Mouse (Mus musculus): ENCODE measurements around the gene Gfap. TPM values are rescaled to one million over a fixed set of nuclear protein-coding genes. Genes with fewer than 3 reads are reported as not detected.

Gfap gene
- polyA plus RNA-seq, 1 experiment from 2014 or later: 0.11 TPM

DNA sequence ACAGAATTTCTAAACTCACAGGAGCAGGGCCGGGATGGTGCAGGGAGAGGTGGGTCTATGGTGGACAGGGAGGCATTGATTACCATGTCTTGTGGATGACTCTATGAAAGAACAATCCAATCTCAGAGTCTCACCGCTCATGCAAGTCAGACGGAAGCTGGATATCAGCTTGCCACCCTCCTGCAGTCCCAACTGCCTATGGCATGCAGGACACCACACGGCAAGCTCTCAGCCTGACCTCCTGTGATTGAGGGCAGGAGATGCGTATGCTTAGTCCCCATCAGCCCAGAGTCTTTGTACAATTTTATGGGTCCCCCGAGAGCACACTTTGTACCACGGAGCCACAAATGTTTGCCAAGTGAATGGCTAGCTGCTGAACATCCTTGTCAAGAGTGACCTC, 2.9 kb upstream of the Gfap start:
- Histone ChIP-seq H3K36me3 (ENCODE audit: control insufficient read depth, insufficient read depth, low read length) (peaks cover 27% of the 10 kb centered on the region), H3K4me3 (ENCODE audit: low read depth, low read length) (no peak overlapping the region), H3K9me3 (ENCODE audit: control insufficient read depth, low read length) (no peaks in the 10 kb centered on the region), H3K9ac (ENCODE audit: low read length) (no peak overlapping the region), H3K4me1 (ENCODE audit: control insufficient read depth, insufficient read depth, low read length) (no peaks in the 10 kb centered on the region; the same call in 1 of the 2 replicates), H3K27me3 (ENCODE audit: control insufficient read depth, insufficient read depth, low read length) (no peaks in the 10 kb centered on the region), H3K4me2 (no peak overlapping the region), H3K27ac (ENCODE audit: low read depth, low read length) (no peak overlapping the region)
- no peak for DNase-seq (ENCODE audit: low spot score, missing footprints)
- 81% methylated on average over 7 of the region's 7 CpGs for WGBS
- no peak for ATAC-seq (ENCODE audit: low FRiP score)

DNA sequence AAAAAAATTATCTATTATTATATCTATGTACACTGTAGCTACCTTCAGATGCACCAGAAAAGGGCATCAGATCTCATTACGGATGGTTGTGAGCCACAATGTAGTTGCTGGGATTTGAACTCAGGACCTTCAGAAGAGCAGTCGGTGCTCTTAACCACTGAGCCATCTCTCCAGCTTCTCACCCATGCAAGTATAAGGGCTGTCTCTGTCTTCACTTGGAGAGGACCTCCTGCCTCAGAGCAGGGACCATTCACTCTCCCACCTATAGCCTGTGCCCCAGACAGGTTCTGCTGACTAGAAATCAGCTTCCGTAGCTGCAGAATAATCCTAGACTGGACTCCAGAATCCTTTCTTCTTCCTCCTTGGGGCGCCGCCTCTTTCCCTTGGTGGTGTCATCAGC, 1.4 kb upstream of the Gfap start:
- H3K27ac ChIP-seq (ENCODE audit: low read depth, low read length): no peak overlapping the region
- ATAC-seq (ENCODE audit: low FRiP score): no peak
- no peak for DNase-seq (ENCODE audit: low spot score, missing footprints)

DNA sequence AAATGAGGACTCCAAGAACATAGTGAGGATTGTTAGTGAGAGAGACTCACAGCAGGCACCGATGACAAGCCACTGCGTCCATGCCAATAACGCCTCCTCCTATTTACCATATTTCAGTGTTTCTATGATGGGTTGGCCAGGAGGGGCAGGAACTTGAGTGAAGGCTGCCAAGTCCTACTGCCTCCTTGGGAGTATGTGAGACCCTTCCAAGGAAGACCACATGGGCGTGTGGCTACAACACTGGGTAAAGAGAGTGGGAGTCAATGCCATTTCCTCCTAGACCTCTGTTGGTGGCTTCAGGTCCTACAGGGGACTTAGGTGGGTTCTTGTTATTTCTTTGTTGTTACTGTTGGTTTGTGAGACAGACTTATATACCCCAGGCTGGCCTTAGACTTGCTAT, 487 bp upstream of the Gfap start:
- no peak overlapping the region for H3K4me2 ChIP-seq
- DNase-seq (ENCODE audit: low spot score, missing footprints) (no peak), ATAC-seq (ENCODE audit: low FRiP score) (no peak)
- no peak overlapping the region for H3K4me3 ChIP-seq (ENCODE audit: low read depth, low read length)
- no peaks in the 10 kb centered on the region; the same call in 1 of the 2 replicates for H3K4me1 ChIP-seq (ENCODE audit: control insufficient read depth, insufficient read depth, low read length)
- 68% methylated on average over 4 of the region's 4 CpGs for WGBS
- H3K9me3 ChIP-seq (ENCODE audit: control insufficient read depth, low read length): no peaks in the 10 kb centered on the region
- no peaks in the 10 kb centered on the region for H3K27me3 ChIP-seq (ENCODE audit: control insufficient read depth, insufficient read depth, low read length)
- no peak overlapping the region for H3K9ac ChIP-seq (ENCODE audit: low read length)
- no peak overlapping the region for H3K27ac ChIP-seq (ENCODE audit: low read depth, low read length)
- H3K36me3 ChIP-seq (ENCODE audit: control insufficient read depth, insufficient read depth, low read length): peaks cover 5% of the 10 kb centered on the region; the same call in 1 of the 2 replicates

More for the DNA sequence above, 1.4 kb upstream of the Gfap start:
- Histone ChIP-seq H3K9ac (ENCODE audit: low read length) (no peak overlapping the region), H3K9me3 (ENCODE audit: control insufficient read depth, low read length) (no peaks in the 10 kb centered on the region), H3K4me2 (no peak overlapping the region), H3K4me1 (ENCODE audit: control insufficient read depth, insufficient read depth, low read length) (no peaks in the 10 kb centered on the region; the same call in 1 of the 2 replicates), H3K36me3 (ENCODE audit: control insufficient read depth, insufficient read depth, low read length) (peaks cover 13% of the 10 kb centered on the region), H3K4me3 (ENCODE audit: low read depth, low read length) (no peak overlapping the region), H3K27me3 (ENCODE audit: control insufficient read depth, insufficient read depth, low read length) (no peaks in the 10 kb centered on the region)
- 78% methylated on average over 5 of the region's 5 CpGs for WGBS

DNA sequence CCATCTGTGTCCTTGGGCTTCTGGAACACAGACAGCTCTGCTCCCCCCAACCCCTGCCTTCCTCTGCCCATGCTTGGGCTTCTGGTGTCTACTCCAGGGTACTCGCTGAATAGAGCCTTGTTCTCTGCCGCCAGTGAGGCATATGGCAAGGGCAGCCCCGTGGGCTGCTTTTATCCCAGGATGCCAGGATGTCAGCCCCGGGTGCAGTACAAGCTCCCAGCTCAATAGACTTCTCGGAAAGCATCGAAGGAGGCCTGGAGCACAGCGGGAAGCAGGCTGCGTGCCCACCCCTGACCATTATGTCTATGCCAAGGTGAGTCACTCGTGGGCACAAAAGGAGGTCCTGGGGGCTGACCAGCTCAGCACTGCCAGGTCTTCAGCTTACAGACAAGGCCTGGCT, 2.3 kb downstream of the Gfap start:
- peaks cover 13% of the 10 kb centered on the region for H3K27me3 ChIP-seq (ENCODE audit: control insufficient read depth, insufficient read depth, low read length)
- H3K4me1 ChIP-seq (ENCODE audit: control insufficient read depth, insufficient read depth, low read length): no peaks in the 10 kb centered on the region; the same call in 1 of the 2 replicates
- no peaks in the 10 kb centered on the region for H3K36me3 ChIP-seq (ENCODE audit: control insufficient read depth, insufficient read depth, low read length)
- no peaks in the 10 kb centered on the region for H3K9me3 ChIP-seq (ENCODE audit: control insufficient read depth, low read length)
- no peak overlapping the region for H3K9ac ChIP-seq (ENCODE audit: low read length)
- H3K4me2 ChIP-seq: no peak overlapping the region
- 82% methylated on average over 9 of the region's 9 CpGs for WGBS
- no peak overlapping the region for H3K4me3 ChIP-seq (ENCODE audit: low read depth, low read length)
- DNase-seq (ENCODE audit: low spot score, missing footprints) (no peak), ATAC-seq (ENCODE audit: low FRiP score) (no peak)
- H3K27ac ChIP-seq (ENCODE audit: low read depth, low read length): no peak overlapping the region

DNA sequence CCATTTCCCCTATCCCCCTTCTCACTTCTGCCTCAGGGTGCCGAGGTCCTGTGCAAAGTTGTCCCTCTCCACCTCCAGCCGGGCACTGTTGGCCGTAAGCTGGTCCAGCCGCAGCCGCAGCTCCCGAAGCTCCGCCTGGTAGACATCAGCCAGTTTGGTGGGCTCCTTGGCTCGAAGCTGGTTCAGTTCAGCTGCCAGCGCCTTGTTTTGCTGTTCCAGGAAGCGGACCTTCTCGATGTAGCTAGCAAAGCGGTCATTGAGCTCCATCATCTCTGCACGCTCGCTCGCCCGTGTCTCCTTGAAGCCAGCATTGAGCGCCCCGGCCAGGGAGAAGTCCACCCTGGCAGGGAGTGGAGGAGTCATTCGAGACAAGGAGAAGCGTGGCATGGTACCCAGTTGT, 4.1 kb downstream of the Gfap start:
- no peak overlapping the region for H3K27ac ChIP-seq (ENCODE audit: low read depth, low read length)
- DNase-seq (ENCODE audit: low spot score, missing footprints) (no peak), ATAC-seq (ENCODE audit: low FRiP score) (no peak)
- H3K9me3 ChIP-seq (ENCODE audit: control insufficient read depth, low read length): no peaks in the 10 kb centered on the region
- no peak overlapping the region for H3K4me2 ChIP-seq
- no peak overlapping the region for H3K4me3 ChIP-seq (ENCODE audit: low read depth, low read length)
- peaks cover 22% of the 10 kb centered on the region for H3K27me3 ChIP-seq (ENCODE audit: control insufficient read depth, insufficient read depth, low read length)
- WGBS: 79% methylated on average over 20 of the region's 20 CpGs
- H3K9ac ChIP-seq (ENCODE audit: low read length): no peak overlapping the region
- H3K4me1 ChIP-seq (ENCODE audit: control insufficient read depth, insufficient read depth, low read length): peaks cover 3% of the 10 kb centered on the region; the same call in 1 of the 2 replicates
- no peaks in the 10 kb centered on the region for H3K36me3 ChIP-seq (ENCODE audit: control insufficient read depth, insufficient read depth, low read length)

DNA sequence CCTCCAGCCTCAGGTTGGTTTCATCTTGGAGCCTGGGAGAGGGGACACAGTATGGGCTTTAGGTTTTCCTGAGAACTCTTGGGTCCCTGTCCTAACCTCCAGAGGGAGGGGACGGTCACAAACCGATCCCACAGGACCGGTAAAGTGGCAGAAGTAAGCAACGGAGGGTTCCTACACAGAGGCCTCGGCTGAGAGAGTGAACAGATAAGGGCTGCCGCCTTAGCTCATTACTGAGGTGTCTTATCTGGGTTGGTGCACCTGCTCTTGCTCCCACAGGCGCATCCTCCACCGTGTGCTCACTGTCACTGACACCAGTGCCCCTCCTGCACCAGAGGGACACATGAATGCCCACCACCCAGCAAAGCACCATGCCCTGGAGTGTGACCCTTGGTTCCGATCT, 4.9 kb downstream of the Gfap start:
- ATAC-seq (ENCODE audit: low FRiP score) (no peak), DNase-seq (ENCODE audit: low spot score, missing footprints) (no peak)
- H3K4me2 ChIP-seq: no peak overlapping the region
- no peaks in the 10 kb centered on the region for H3K36me3 ChIP-seq (ENCODE audit: control insufficient read depth, insufficient read depth, low read length)
- no peak overlapping the region for H3K9ac ChIP-seq (ENCODE audit: low read length)
- H3K27ac ChIP-seq (ENCODE audit: low read depth, low read length): no peak overlapping the region
- no peak overlapping the region for H3K4me3 ChIP-seq (ENCODE audit: low read depth, low read length)
- WGBS: 72% methylated on average over 9 of the region's 9 CpGs
- peaks cover 22% of the 10 kb centered on the region for H3K27me3 ChIP-seq (ENCODE audit: control insufficient read depth, insufficient read depth, low read length)
- H3K4me1 ChIP-seq (ENCODE audit: control insufficient read depth, insufficient read depth, low read length): peaks cover 3% of the 10 kb centered on the region; the same call in 1 of the 2 replicates
- no peaks in the 10 kb centered on the region for H3K9me3 ChIP-seq (ENCODE audit: control insufficient read depth, low read length)

DNA sequence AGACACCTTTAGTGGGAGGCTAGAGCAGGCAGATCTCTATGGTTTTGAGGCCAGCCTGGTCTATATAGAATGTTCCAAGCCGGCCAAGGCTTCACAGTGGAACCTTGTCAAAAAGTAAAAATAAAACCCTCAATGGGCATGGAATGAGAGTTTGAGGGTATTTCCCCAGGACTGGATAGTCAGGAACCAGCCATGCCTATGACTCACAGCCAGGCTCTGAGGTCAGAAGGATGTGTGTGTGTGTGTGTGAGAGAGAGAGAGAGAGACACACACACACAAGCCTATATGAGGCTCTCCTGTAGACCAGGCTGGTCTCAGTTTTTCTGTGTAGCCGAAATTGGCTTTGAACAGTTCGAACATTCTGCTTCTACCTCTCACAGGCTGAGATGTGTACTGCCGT, 6.0 kb downstream of the Gfap start:
- WGBS: 87% methylated on average over 4 of the region's 4 CpGs
- H3K4me3 ChIP-seq (ENCODE audit: low read depth, low read length): no peak overlapping the region
- DNase-seq (ENCODE audit: low spot score, missing footprints) (no peak), ATAC-seq (ENCODE audit: low FRiP score) (no peak)
- no peak overlapping the region for H3K4me2 ChIP-seq
- no peak overlapping the region for H3K9ac ChIP-seq (ENCODE audit: low read length)
- H3K27me3 ChIP-seq (ENCODE audit: control insufficient read depth, insufficient read depth, low read length): peaks cover 22% of the 10 kb centered on the region
- H3K36me3 ChIP-seq (ENCODE audit: control insufficient read depth, insufficient read depth, low read length): no peaks in the 10 kb centered on the region
- H3K27ac ChIP-seq (ENCODE audit: low read depth, low read length): no peak overlapping the region
- peaks cover 3% of the 10 kb centered on the region; the same call in 1 of the 2 replicates for H3K4me1 ChIP-seq (ENCODE audit: control insufficient read depth, insufficient read depth, low read length)
- no peaks in the 10 kb centered on the region for H3K9me3 ChIP-seq (ENCODE audit: control insufficient read depth, low read length)

DNA sequence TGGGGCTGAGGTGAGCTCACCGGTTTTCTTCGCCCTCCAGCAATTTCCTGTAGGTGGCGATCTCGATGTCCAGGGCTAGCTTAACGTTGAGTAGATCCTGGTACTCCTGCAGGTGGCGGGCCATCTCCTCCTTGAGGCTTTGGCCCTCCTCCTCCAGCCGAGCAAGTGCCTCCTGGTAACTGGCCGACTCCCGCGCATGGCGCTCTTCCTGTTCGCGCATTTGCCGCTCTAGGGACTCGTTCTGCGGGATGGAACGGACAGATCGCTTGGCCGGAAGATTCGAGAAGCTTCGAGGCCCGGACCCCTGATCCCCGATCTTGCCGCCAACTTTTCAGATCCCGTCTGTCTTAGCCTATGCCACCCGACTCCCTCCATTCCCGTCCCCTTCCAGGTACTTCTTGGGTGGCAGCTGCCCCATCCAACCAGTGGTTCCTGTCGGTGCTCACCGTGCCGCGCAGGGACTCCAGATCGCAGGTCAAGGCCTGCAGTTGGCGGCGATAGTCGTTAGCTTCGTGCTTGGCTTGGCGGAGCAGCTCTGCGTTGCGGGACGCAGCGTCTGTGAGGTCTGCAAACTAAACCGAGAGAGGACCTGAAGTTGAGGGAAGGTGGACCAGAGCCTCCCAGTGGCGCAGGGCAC, 7.6 kb downstream of the Gfap start:
- Histone ChIP-seq H3K4me3 (ENCODE audit: low read depth, low read length) (peak overlapping the region; percentile 19; the same call in 1 of the 2 replicates), H3K9me3 (ENCODE audit: control insufficient read depth, low read length) (no peaks in the 10 kb centered on the region), H3K4me2 (peak overlapping the region; percentile 44), H3K27me3 (ENCODE audit: control insufficient read depth, insufficient read depth, low read length) (peaks cover 22% of the 10 kb centered on the region), H3K9ac (ENCODE audit: low read length) (peak overlapping the region; percentile 40), H3K4me1 (ENCODE audit: control insufficient read depth, insufficient read depth, low read length) (peaks cover 3% of the 10 kb centered on the region; the same call in 1 of the 2 replicates), H3K36me3 (ENCODE audit: control insufficient read depth, insufficient read depth, low read length) (no peaks in the 10 kb centered on the region), H3K27ac (ENCODE audit: low read depth, low read length) (no peak overlapping the region)
- peak; percentile 92 for DNase-seq (ENCODE audit: low spot score, missing footprints)
- WGBS: 3% methylated on average over 43 of the region's 43 CpGs
- ATAC-seq (ENCODE audit: low FRiP score): no peak

DNA sequence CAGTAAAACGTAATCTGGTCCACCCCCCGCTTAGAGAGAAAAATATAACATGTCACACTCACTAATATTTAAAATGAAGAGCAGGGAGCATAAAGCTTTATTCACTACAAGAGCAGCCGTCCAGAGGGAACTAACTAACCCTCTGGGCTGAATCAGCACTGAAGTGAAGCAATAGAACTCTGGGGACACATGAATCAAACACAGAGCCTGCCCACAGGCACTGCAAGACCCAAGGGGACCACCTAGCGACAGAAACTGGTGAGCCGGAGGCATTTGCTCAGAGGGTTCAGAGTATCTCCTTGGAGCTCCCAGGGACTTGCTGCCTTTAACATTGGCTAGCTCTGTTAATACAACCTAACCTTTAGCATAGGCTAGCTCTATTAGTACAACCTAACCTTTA, 10.6 kb downstream of the Gfap start:
- DNase-seq (ENCODE audit: low spot score, missing footprints) (peak; percentile 21), ATAC-seq (ENCODE audit: low FRiP score) (no peak)
- 75% methylated on average over 5 of the region's 5 CpGs for WGBS
- no peaks in the 10 kb centered on the region for H3K36me3 ChIP-seq (ENCODE audit: control insufficient read depth, insufficient read depth, low read length)
- H3K9me3 ChIP-seq (ENCODE audit: control insufficient read depth, low read length): no peaks in the 10 kb centered on the region
- H3K4me2 ChIP-seq: no peak overlapping the region
- no peak overlapping the region for H3K4me3 ChIP-seq (ENCODE audit: low read depth, low read length)
- no peak overlapping the region for H3K9ac ChIP-seq (ENCODE audit: low read length)
- peaks cover 3% of the 10 kb centered on the region; the same call in 1 of the 2 replicates for H3K4me1 ChIP-seq (ENCODE audit: control insufficient read depth, insufficient read depth, low read length)
- H3K27me3 ChIP-seq (ENCODE audit: control insufficient read depth, insufficient read depth, low read length): peaks cover 24% of the 10 kb centered on the region
- no peak overlapping the region for H3K27ac ChIP-seq (ENCODE audit: low read depth, low read length)

Data from midbrain, embryonic 11.5 days (tissue).